Mouse (Mus musculus) cerebellum, adult 9-11 months (tissue): Measurements from ENCODE around the gene Prokr1.

ENCODE experiments used
- DNase-seq: peaks from one replicate; pipeline ENCODE4 v3.0.0; 2022

Prokr1 gene

GRCm38 (mm10) chr6:87567686-87568593 lies 22.6 kb downstream of the Prokr1 start:
- DNase-seq, result no peak

- no peak for DNase-seq
Observed at GRCm38 (mm10) chr6:87565166-87565565, 25.4 kb downstream of the Prokr1 start.

GRCm38 (mm10) chr6:87564356-87564755 lies 26.2 kb downstream of the Prokr1 start:
- DNase-seq, result no peak

DNA sequence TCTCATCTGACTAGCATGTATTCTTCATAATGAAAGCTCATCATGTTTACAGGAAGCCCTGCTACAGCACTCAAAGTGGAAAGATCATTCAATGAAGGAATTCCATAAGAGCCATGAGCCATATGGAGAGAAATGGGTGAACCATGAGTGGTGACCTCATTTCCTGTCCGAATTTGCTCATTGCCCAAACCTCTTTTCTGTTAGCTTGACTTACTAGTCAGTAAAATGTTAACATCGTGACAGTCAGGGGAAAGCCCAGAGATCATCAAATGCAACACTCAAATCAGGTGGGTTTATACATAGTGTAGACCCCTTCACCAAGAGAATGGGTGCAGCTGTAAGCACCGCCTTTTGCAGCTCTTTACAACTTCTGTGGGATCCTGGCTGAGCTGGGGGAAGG lies 36.8 kb downstream of the Prokr1 start:
- no peak for DNase-seq

GRCm38 (mm10) chr6:87552054-87552807 lies 38.3 kb downstream of the Prokr1 start:
- no peak for DNase-seq

DNA sequence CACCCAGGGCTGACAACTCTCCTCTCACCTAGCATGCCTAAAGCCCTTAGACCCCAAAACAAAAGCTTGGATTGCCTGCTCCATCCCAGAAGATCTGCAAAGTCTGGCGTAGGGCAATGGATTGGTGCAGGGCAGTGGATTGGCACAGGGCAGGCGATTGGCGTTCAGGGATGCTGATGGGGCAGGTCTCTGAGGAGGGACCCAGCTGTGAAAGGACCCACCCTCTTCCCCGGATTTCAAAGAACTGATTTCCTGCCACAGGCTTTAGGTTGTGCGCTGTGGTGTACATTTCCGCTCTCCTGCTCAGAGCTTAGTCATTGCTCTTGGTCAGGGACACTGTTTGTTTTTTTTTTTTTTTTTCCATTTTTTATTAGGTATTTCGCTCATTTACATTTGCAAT lies 42.7 kb downstream of the Prokr1 start:
- no peak for DNase-seq

- no peak for DNase-seq
Observed at GRCm38 (mm10) chr6:87547431-87547830, 43.1 kb downstream of the Prokr1 start.

DNA sequence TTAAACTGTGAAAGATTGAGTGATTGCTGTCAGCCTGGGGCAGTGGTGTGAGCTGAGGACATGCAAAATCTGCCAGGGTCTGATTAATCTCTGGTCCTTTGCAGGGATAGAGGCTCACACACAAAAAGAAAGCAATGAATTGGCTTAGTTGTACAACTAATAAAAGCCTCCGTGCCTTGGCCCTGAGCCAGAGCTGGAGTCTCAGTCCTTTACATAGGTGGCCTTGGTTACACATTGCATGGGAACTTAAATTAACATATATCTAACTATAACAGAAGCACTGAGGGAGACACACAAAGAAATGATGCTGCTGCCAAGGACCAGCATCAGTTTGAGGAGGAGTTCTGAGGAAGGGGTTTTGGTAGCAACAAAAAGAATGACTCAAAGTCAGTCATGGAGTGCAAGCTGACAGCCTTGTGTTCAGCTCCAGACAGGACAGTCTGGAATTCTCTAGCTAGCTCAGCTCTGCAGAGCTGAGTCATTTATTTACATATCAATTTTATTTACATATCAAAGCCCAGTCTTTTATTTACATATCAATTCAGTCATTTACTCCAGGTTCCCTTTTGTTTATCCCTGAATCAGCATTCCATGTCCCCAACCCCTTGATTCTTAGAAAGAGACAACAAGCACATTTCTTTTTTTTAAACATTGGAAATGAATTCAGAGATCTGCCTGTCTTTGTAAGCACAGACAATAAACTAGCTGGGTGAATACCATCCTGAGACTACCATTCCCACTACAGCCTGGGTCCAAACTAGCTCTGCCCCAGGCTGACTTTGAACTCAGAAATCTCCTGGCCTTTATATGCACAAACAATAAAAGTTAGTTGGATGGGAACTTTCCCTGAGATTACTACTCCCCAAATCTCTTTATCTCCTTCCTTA lies 45.0 kb downstream of the Prokr1 start:
- DNase-seq, result no peak

GRCm38 (mm10) chr6:87542027-87542426 lies 48.5 kb downstream of the Prokr1 start:
- DNase-seq, result no peak

DNA sequence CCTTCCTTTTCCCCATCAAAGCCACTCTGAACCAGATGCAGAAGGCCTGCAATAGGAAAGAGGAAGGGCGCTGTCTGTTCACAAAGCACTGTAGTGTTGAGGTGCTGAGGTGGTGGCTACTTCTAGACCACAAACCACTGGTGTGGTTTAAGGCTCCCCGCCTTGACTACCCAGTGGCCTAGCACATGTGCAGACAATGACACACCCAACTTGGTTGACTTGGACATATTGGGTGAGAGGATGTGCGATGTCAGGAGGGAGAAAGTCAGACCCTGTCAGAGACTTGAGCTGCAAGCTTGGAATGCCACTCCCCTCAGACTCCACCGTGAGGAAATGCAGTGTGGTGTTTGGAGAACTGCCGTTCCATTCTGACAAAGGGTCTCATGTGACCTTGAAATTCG lies 49.4 kb downstream of the Prokr1 start:
- DNase-seq, result no peak

DNA sequence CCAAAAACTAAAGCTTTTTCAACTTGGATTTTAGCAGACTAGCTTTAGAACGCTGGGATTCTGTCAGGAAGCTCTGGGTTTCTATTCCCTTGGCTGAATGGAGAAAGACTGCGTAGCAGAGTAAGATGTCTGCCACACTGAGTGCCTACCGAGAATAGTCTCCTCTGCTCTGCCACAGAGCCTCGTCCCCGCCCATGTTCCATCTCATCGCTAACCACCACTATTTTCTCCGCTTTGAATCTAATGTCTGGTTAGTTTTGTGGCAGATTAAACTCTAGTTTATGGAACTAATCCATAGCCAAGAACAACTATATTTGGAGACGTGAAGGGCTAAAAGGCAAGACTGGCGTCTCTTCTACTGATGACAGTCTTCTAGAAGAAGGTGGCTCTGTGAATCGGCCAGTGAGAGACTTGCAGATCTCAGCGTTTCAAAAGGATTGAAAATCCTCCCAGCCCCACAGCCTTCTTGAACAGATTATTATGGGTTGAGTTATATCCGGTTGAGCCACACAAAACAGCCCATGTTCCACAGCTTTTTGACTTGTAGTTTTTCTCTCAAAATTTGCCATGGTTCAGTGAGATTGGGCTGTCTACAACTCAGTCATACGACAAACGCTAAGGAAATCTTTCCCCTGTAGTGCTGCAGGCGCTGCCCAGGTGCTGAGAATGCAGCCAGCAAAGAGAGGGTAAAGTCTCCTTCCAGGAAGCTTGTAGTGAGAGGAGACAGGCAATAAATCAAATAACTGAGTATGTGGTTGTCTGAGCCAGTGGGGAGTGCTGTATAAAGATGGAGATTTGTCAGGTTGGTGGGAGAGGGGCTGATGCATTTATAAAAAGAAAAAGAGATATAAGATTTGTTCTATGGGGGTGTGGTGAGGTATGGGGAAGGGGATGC lies 51.9 kb downstream of the Prokr1 start:
- DNase-seq, result no peak

DNA sequence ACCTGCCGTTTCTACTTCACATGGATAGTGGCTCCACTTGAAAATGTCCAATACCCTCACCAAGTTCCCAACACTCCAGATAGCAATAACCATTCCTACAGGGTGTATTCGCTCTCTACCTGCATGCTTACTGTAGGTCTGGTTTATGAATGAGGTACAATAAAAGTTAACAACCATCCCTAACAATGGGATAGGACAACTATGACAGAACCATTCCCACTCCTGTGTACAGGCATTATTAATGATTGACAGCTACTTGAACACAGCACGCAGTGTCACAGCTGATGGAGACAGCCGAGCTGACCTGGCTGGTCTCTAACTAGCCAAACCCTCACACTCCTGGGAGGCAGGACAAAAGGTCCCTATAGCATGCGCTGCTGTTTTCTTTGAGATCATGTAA lies 52.9 kb downstream of the Prokr1 start:
- DNase-seq, result no peak

DNA sequence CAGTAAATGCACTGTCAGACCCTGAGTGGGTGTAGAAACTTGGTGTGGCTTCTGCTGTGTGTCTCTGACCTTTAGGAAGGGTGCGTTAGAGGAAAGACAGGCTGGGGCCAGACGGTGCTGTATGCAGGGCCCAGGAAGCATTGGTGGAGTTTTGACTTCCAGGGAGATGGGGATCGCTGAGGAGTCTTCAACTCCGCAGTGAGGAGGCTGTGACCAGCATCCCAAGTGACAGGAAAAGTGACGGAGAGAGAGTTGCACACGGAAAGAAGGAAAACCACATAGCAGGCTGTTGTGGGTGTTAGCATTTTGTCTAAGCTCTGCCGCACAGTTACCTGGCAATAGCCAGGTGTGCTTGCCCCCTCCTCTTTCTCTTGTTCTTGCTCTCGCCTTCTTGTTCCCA lies 54.3 kb downstream of the Prokr1 start:
- no peak for DNase-seq

DNA sequence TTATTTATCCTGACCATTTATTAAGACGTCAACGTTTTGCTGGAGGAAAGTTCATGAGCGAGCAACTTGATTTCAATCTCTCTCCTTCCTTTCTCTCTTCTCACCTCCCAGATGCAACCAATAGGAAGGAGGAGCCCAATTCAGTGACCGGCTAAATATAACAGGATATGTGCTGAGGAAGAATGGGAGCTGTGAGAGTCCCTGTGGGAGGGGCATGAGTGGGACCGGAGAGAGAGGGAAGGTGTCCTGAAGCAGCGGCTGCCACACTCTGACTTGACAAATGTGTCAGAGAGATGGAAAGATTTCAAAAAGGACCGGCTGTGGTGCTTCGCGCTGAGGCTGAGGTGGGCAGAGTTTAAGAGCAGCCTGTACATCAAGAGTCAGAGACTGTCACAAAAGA lies 54.9 kb downstream of the Prokr1 start:
- no peak for DNase-seq

- DNase-seq, result no peak
Observed at GRCm38 (mm10) chr6:87534855-87535575, 55.5 kb downstream of the Prokr1 start.

DNA sequence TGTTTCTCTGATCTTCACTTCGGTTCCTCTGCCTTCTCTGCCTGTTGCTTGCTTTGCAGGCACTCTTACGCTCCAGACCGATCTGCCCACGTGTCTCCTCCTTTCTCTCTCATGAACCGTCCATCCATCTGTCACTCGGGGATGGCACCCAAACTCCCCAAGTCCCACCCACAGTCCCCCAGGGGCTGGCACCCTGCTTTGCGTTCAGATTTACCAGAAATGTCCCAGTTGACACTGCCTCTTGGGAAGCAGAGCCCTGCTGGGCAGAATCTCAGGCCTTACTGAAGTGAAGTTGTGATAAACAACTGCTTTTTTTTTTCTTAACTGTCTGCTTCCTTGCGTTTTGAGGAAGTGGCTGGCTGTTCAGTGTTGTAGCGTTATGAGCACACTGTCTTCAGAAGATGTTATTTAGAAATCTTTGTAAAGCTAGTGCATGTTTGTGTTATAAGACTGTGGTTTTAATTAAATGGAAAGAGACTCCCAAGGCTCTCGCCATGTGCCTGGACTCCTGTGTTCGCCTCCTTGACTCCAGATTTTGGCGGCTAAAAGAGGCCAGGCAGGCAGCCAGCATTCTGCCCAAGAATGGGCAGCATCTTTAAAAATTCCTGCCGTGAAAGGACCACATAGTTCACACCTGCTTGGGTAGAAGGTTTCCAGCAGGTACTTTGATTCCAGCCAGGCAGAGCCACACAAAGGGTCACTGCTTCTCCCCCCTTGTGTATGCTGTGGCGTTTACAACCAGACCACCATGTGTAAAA lies 57.4 kb downstream of the Prokr1 start, which contains the start of gene Arhgap25:
Gene Arhgap25, minus strand, starts transcription at position 307 of the 758 bp plus-strand sequence.
- DNase-seq, result no peak

GRCm38 (mm10) chr6:87531456-87532015 lies 59.0 kb downstream of the Prokr1 start:
- no peak for DNase-seq

- DNase-seq, result no peak
Observed at GRCm38 (mm10) chr6:87530386-87530785, 60.2 kb downstream of the Prokr1 start.
